Mouse (Mus musculus): ENCODE results near the gene Coil. TPM values are rescaled to one million over a fixed set of nuclear protein-coding genes. Genes with fewer than 3 reads are reported as not detected.
A peak's percentile ranks its signal among the peaks of the same experiment; 100 is the strongest.

Gene Coil
- polyA plus RNA-seq, 1 experiment, result 0.24 TPM

DNA sequence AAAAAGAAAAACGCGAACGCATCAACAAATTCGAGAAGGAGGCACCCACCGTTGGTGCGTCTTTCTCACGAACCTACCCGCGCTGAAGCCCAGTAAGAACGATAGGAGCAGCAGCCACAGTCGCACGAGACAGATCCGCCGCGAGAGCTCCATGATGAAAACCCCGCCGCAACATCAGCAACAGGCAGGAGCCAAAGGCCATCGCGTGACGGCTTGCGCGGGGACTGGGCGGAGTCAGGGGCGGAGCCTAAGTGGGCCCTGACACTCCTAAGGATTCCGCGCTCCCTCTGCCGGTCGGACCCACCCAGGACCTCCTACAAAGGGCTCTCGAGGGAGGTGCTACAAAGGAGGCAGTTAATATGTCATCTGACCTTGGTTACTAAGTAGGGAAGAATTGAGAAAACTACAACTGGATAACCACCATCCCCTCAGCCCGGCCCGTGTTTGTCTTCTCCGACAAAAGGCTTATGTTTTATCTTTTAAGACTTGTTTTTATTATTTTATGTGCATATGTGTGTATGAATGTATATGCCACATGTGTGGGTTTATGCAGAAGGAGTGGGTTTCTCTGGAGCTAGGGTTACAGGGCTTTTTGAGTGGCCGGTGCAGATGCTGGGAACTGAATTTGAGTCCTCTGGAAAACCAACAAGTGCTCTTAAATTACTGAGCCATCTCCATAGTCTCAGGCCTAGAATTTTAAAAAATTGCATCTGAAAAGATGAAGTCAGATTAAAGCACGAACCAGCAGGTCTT is 14.7 kb upstream of the Coil start, which contains the start of gene Scpep1:
Gene Scpep1 (minus strand): TSS at position 249 of the 753 bp plus-strand sequence.
- no peaks in the 10 kb centered on the region for H3K27me3 ChIP-seq (ENCODE audit: control insufficient read depth)
- TF ChIP-seq TAL1 (IDR thresholded peaks at IDR 0.05; ENCODE audit: low read length) (no peak), GATA1 (IDR thresholded peaks at IDR 0.05; ENCODE audit: low read length) (no peak)
- H3K36me3 ChIP-seq (ENCODE audit: control insufficient read depth), result peaks cover 13% of the 10 kb centered on the region
- H3K4me1 ChIP-seq (ENCODE audit: control insufficient read depth), result peaks cover 38% of the 10 kb centered on the region
- no peaks in the 10 kb centered on the region for H3K9me3 ChIP-seq (ENCODE audit: control insufficient read depth, low read length)
- peak within 1 kb of the TSS; percentile 66 for H3K4me3 ChIP-seq (replicated peaks)

DNA sequence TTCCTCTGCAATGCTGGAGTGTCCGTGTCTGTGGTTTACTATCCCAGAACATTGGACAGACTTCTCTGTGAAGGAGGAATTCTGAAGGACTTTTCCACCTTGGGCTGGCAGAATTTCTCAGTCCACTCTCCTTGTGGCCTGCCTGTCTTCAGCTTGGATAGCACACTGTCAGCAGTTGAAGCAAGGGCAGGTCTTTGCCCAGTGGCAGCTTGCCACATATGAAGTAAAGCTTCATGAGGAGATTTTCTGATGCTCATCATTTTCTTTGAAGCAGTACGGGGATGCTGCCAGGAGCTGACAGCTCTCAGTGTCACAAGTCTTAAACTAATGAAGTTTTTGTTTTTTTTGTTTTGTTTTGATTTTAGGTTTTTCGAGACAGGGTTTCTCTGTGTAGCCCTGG is 11.2 kb upstream of the Coil start:
- no peaks in the 10 kb centered on the region for H3K9me3 ChIP-seq (ENCODE audit: control insufficient read depth, low read length)
- peaks cover 15% of the 10 kb centered on the region for H3K4me1 ChIP-seq (ENCODE audit: control insufficient read depth)
- H3K27me3 ChIP-seq (ENCODE audit: control insufficient read depth), result no peaks in the 10 kb centered on the region
- no peaks in the 10 kb centered on the region for H3K36me3 ChIP-seq (ENCODE audit: control insufficient read depth)
- H3K4me3 ChIP-seq (replicated peaks), result no peak overlapping the region
- TF ChIP-seq TAL1 (IDR thresholded peaks at IDR 0.05; ENCODE audit: low read length) (no peak), GATA1 (IDR thresholded peaks at IDR 0.05; ENCODE audit: low read length) (no peak)

DNA sequence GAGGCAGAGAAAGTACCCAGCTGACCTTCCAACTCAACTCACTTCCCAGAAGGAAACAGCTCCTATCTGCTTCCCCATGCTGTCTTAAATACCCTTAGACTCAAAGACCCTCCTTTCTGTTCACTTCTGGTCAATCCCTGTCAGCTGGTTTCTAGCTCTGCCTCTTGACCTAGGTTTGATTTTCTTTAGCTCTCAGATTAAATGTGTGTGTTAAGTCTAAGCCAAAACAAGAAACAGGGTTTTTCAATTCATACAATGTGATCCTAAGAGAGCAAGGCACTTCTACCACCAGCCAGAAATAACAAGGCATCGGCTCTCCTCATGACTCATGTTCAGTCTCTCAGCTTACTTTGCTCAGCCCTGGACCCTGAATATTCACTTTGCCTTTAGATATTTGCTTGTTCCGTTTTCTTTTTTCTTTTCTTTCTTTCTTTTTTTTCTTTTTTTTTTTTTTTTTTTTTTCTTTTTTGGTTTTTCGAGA is 3.1 kb upstream of the Coil start, which contains the start of gene Elobl:
Gene Elobl (minus strand): TSS at position 51 of the 481 bp plus-strand sequence.
- Histone ChIP-seq H3K9me3 (ENCODE audit: control insufficient read depth, low read length) (no peaks in the 10 kb centered on the region), H3K36me3 (ENCODE audit: control insufficient read depth) (no peaks in the 10 kb centered on the region), H3K4me3 (replicated peaks) (no peak within 1 kb of the TSS), H3K27me3 (ENCODE audit: control insufficient read depth) (no peaks in the 10 kb centered on the region), H3K4me1 (ENCODE audit: control insufficient read depth) (no peaks in the 10 kb centered on the region)
- TF ChIP-seq GATA1 (IDR thresholded peaks at IDR 0.05; ENCODE audit: low read length), result no peak
- no peak for TF ChIP-seq TAL1 (IDR thresholded peaks at IDR 0.05; ENCODE audit: low read length)

DNA sequence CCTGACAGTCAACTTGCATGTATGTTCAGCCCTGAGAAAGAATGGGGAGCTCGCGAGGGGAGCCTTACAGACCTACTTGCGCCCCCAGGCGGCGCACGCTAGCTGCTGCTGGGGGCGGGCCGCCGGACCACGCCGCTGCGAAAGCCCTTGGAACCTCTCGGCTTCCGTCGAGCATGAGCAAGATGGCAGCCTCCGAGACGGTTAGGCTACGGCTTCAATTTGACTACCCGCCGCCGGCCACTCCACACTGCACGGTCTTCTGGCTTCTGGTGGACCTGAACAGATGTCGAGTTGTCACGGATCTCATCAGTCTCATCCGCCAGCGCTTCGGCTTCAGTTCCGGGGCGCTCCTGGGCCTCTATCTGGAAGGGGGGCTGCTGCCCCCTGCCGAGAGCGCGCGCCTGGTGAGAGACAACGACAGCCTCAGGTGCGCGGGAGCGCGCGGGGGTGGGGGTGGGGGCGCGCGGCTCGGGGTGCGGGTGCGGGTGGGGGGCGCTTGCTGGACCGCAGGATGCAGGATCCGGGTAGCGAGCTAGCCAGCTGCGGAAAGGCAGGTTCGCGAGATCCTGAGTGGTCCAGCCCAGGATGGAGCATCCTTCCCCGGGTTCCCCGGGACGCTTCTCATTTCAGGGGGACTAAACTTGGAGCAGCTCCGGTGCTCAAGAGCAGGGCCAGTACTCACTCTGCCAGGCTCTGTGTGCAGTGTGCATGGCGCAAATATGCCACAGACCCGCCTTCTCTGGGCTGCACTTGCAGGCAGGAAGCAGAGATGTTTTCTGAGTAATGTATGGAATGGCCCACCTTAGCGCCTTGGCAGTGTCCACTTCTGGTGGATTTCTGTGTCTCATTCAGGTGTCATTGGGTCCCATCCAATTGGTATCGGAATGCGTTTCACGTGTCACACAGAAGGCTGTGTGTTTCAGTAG is 4.0 kb downstream of the Coil start:
- no peaks in the 10 kb centered on the region; the same call in 1 of the 2 replicates for H3K36me3 ChIP-seq (ENCODE audit: control insufficient read depth)
- H3K4me3 ChIP-seq (replicated peaks), result peak overlapping the region; percentile 81
- TF ChIP-seq GATA1 (IDR thresholded peaks at IDR 0.05; ENCODE audit: low read length), result no peak
- TF ChIP-seq TAL1 (IDR thresholded peaks at IDR 0.05; ENCODE audit: low read length), result no peak
- no peaks in the 10 kb centered on the region for H3K27me3 ChIP-seq (ENCODE audit: control insufficient read depth)
- peaks cover 22% of the 10 kb centered on the region for H3K4me1 ChIP-seq (ENCODE audit: control insufficient read depth)
- no peaks in the 10 kb centered on the region for H3K9me3 ChIP-seq (ENCODE audit: control insufficient read depth, low read length)

DNA sequence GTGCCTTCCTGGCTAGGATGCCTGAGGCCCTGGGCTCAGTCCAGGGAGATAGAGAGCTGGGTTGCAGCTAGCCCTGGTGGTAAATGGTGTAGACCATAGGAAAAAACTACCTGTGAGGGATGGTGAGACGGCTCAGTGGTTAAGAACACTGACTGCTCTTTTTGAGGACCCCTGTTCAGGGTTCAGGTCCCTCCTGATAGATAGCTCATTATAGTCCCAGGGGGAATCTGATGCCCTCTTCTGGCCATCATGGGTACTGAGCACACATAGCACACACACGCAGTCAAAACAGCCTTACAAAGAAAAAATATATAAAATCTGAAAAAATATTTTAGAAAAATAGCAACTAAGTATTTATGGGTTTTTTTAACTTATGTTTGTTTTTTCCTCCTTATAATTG is 6.3 kb downstream of the Coil start:
- Histone ChIP-seq H3K9me3 (ENCODE audit: control insufficient read depth, low read length) (no peaks in the 10 kb centered on the region), H3K4me3 (replicated peaks) (no peak overlapping the region), H3K27me3 (ENCODE audit: control insufficient read depth) (no peaks in the 10 kb centered on the region), H3K36me3 (ENCODE audit: control insufficient read depth) (peaks cover 5% of the 10 kb centered on the region), H3K4me1 (ENCODE audit: control insufficient read depth) (peaks cover 22% of the 10 kb centered on the region)
- no peak for TF ChIP-seq TAL1 (IDR thresholded peaks at IDR 0.05; ENCODE audit: low read length)
- no peak for TF ChIP-seq GATA1 (IDR thresholded peaks at IDR 0.05; ENCODE audit: low read length)

DNA sequence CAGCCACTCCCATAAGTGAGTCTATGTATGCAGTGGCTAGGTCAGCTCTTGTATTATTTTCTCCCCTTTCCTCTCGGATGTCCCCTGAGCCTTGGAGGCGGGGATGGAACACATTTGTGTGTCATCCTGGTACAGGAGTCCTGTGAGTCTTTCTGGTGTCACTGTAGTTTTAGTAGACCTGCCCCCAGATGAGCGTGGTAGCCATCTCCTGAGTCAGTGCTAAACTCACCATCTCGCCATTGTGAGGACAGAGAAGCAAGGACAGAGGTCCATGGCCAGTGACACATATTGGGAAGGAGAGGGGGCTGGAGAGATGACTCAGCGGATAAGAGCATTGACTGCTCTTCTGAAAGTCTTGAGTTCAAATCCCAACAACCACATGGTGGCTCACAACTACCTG is 7.1 kb downstream of the Coil start:
- H3K27me3 ChIP-seq (ENCODE audit: control insufficient read depth), result no peaks in the 10 kb centered on the region
- peaks cover 22% of the 10 kb centered on the region for H3K4me1 ChIP-seq (ENCODE audit: control insufficient read depth)
- no peaks in the 10 kb centered on the region for H3K9me3 ChIP-seq (ENCODE audit: control insufficient read depth, low read length)
- H3K4me3 ChIP-seq (replicated peaks), result no peak overlapping the region
- H3K36me3 ChIP-seq (ENCODE audit: control insufficient read depth), result peaks cover 13% of the 10 kb centered on the region
- TF ChIP-seq GATA1 (IDR thresholded peaks at IDR 0.05; ENCODE audit: low read length), result no peak
- no peak for TF ChIP-seq TAL1 (IDR thresholded peaks at IDR 0.05; ENCODE audit: low read length)

DNA sequence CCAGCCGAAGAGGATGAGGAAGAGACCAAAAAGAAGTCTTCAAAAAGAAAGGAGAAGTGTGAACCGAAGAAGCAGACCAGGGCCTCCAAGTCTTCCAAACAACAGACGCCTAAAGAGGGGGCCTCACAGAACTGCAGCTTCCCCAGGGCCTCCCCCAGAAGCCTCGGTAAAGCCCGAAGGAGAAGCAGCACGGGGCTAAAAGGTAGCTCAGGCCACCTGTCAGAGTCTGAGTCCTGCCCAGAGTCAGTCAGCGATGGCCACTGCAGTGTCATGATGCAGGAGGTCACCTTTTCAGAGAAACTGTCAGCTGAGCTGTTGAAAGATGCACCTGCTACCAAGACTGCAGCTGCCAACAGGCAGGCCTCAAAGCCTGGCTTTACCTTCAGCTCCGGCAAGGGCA is 11.3 kb downstream of the Coil start:
- TF ChIP-seq TAL1 (IDR thresholded peaks at IDR 0.05; ENCODE audit: low read length), result no peak
- no peak for TF ChIP-seq GATA1 (IDR thresholded peaks at IDR 0.05; ENCODE audit: low read length)
- H3K9me3 ChIP-seq (ENCODE audit: control insufficient read depth, low read length), result no peaks in the 10 kb centered on the region
- no peaks in the 10 kb centered on the region for H3K27me3 ChIP-seq (ENCODE audit: control insufficient read depth)
- peaks cover 1% of the 10 kb centered on the region; the same call in 1 of the 2 replicates for H3K4me1 ChIP-seq (ENCODE audit: control insufficient read depth)
- H3K4me3 ChIP-seq (replicated peaks), result no peak overlapping the region
- peaks cover 27% of the 10 kb centered on the region for H3K36me3 ChIP-seq (ENCODE audit: control insufficient read depth)

DNA sequence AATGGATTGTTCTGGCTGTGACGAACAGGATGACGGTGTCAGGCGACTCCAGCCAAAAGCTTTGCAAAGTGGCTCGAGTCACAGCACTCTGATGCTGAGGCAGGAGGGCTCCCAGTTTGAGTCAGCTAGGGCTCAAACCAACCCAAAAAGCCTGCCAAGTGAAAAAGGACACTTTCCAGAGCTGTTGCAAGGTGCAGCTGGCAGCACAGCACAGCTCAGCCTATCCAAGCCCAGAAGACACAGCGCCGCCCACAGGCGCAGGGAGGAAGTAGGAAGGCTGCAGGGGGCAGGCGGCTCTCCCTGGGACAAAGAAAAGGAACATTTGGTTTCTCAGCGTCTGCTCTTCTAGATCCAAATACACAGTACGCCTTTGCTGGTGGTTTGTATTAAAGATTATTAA is 16.6 kb downstream of the Coil start:
- TF ChIP-seq GATA1 (IDR thresholded peaks at IDR 0.05; ENCODE audit: low read length) (no peak), TAL1 (IDR thresholded peaks at IDR 0.05; ENCODE audit: low read length) (no peak)
- H3K4me1 ChIP-seq (ENCODE audit: control insufficient read depth), result no peaks in the 10 kb centered on the region
- H3K4me3 ChIP-seq (replicated peaks), result no peak overlapping the region
- H3K9me3 ChIP-seq (ENCODE audit: control insufficient read depth, low read length), result no peaks in the 10 kb centered on the region
- no peaks in the 10 kb centered on the region for H3K27me3 ChIP-seq (ENCODE audit: control insufficient read depth)
- peaks cover 22% of the 10 kb centered on the region for H3K36me3 ChIP-seq (ENCODE audit: control insufficient read depth)

DNA sequence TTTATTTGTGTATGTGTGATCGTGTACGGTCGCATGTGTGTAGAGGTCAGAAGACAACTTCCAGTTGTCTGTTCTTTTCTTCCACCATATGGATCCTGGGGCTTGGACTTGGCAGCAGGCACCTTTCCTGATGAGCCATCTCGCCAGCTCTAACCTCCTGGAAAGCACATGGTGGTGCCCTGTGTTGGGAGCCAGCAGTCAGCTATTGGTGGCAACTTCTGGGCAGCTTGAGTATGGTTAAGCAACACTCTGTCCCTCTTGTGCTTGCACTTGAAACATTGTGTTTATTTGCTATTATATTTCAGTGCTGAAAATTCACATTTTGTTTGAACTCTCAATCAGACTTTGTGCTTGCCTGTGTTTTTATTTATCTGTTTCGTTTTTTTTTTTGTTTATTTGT is 18.9 kb downstream of the Coil start:
- H3K9me3 ChIP-seq (ENCODE audit: control insufficient read depth, low read length), result no peaks in the 10 kb centered on the region
- H3K4me3 ChIP-seq (replicated peaks), result no peak overlapping the region
- peaks cover 4% of the 10 kb centered on the region for H3K4me1 ChIP-seq (ENCODE audit: control insufficient read depth)
- TF ChIP-seq GATA1 (IDR thresholded peaks at IDR 0.05; ENCODE audit: low read length), result no peak
- TF ChIP-seq TAL1 (IDR thresholded peaks at IDR 0.05; ENCODE audit: low read length), result no peak
- no peaks in the 10 kb centered on the region for H3K27me3 ChIP-seq (ENCODE audit: control insufficient read depth)
- H3K36me3 ChIP-seq (ENCODE audit: control insufficient read depth), result peaks cover 11% of the 10 kb centered on the region

All from erythroblast, embryonic 14.5 days (primary cell).